Mouse (Mus musculus) heart, embryonic 16.5 days (tissue): ENCODE measurements around the gene Ano6. TPM values are rescaled to one million over a fixed set of nuclear protein-coding genes. Genes with fewer than 3 reads are reported as not detected.
A peak's percentile ranks its signal among the peaks of the same experiment; 100 is the strongest.

ENCODE experiments used
- ATAC-seq: fragments of 200-750 bp; cut with Nextera tagmentation; replicated peaks from 2 replicates; pipeline ENCODE4 v1.8.0; 2017; ENCODE audit warnings: moderate number of reproducible peaks; ENCODE audit not compliant: insufficient read depth, low FRiP score; ENCODE audit errors: extremely low read depth
- H3K27ac ChIP-seq: fragments of 300-500 bp; sonication (generic); 2 replicates; pipeline ENCODE4 v1.5.1; 2014; ENCODE audit warnings: mild to moderate bottlenecking, low read length, control low read depth, moderate library complexity
- H3K27me3 ChIP-seq: fragments of 300-500 bp; sonication (generic); 2 replicates; pipeline ENCODE4 v1.6.1; 2014; ENCODE audit warnings: low read length, mixed read lengths; ENCODE audit not compliant: control insufficient read depth, insufficient read depth
- H3K36me3 ChIP-seq: fragments of 300-500 bp; sonication (generic); 2 replicates; pipeline ENCODE4 v1.6.1; 2014; ENCODE audit not compliant: control insufficient read depth, insufficient read depth
- H3K4me1 ChIP-seq: fragments of 300-500 bp; sonication (generic); 2 replicates; pipeline ENCODE4 v1.6.1; 2014; ENCODE audit warnings: low read length, mixed read lengths; ENCODE audit not compliant: control insufficient read depth, insufficient read depth
- H3K4me2 ChIP-seq: fragments of 300-500 bp; sonication (generic); 2 replicates; pipeline ENCODE4 v1.6.1; 2014; ENCODE audit warnings: low read depth, mild to moderate bottlenecking, control low read depth, low read length
- H3K4me3 ChIP-seq: fragments of 300-500 bp; sonication (generic); 2 replicates; pipeline ENCODE4 v1.5.1; 2014; ENCODE audit warnings: mild to moderate bottlenecking, control low read depth, low read length
- H3K9ac ChIP-seq: fragments of 300-500 bp; sonication (generic); 2 replicates; pipeline ENCODE4 v1.6.1; 2014; ENCODE audit warnings: low read length, control low read depth
- H3K9me3 ChIP-seq: fragments of 300-500 bp; sonication (generic); replicated peaks from 2 replicates; pipeline ENCODE4 v1.6.1; 2016; ENCODE audit warnings: low read length; ENCODE audit not compliant: control insufficient read depth
- WGBS: fragments of 180-500 bp; shearing (Covaris S2); extraction: QIAGEN DNeasy Blood & Tissue Kit; methylation state at CpG from one replicate; pipeline ENCODE4 v1.1.7; 2014; 5-methylcytosine and 5-hydroxymethylcytosine counted together
- polyA plus RNA-seq: library from polyadenylated mRNA; unstranded; fragments of >200 nt; fragmentation: Nextera tagmentation; extraction: Ambion mirVana; gene quantifications from 2 replicates; pipeline ENCODE4 v1.2.1, GENCODE M21; 2015

Ano6 gene
- polyA plus RNA-seq, 1 experiment from 2014 or later: 34.4 TPM

GRCm38 (mm10) chr15:95890368-95890767 is 99.7 kb downstream of the Ano6 start:
- no peak overlapping the region for H3K27ac ChIP-seq
- H3K36me3 ChIP-seq: peaks cover 12% of the 10 kb centered on the region; the same call in 1 of the 2 replicates
- H3K9me3 ChIP-seq: 0 out of 2 replicates have a peak, but pooled peaks cover 3% of the 10 kb centered on the region
- H3K4me3 ChIP-seq: no peak overlapping the region
- H3K9ac ChIP-seq: no peak overlapping the region
- 87% methylated on average over 5 of the region's 5 CpGs for WGBS
- H3K4me2 ChIP-seq: no peak overlapping the region
- no peak for ATAC-seq
- no peaks in the 10 kb centered on the region for H3K27me3 ChIP-seq
- peaks cover 29% of the 10 kb centered on the region for H3K4me1 ChIP-seq

- H3K9me3 ChIP-seq: 0 out of 2 replicates have a peak, but pooled peaks cover 3% of the 10 kb centered on the region
- H3K4me3 ChIP-seq: no peak overlapping the region
- H3K27ac ChIP-seq: no peak overlapping the region
- no peak overlapping the region for H3K4me2 ChIP-seq
- WGBS: 78% methylated on average over 4 of the region's 4 CpGs
- no peak overlapping the region for H3K9ac ChIP-seq
- ATAC-seq: no peak
- H3K36me3 ChIP-seq: peaks cover 16% of the 10 kb centered on the region; the same call in 1 of the 2 replicates
- peaks cover 14% of the 10 kb centered on the region for H3K4me1 ChIP-seq
- H3K27me3 ChIP-seq: no peaks in the 10 kb centered on the region
These were observed 101.5 kb downstream of the Ano6 start for GRCm38 (mm10) chr15:95892171-95892570.

- Histone ChIP-seq H3K4me3 (no peak overlapping the region), H3K9me3 (0 out of 2 replicates have a peak, but pooled peaks cover 3% of the 10 kb centered on the region), H3K27me3 (no peaks in the 10 kb centered on the region), H3K27ac (no peak overlapping the region), H3K4me2 (no peak overlapping the region), H3K9ac (no peak overlapping the region), H3K4me1 (peaks cover 8% of the 10 kb centered on the region; the same call in 1 of the 2 replicates), H3K36me3 (peaks cover 16% of the 10 kb centered on the region; the same call in 1 of the 2 replicates)
- 82% methylated on average over 10 of the region's 10 CpGs for WGBS
- no peak for ATAC-seq
These were observed 102.3 kb downstream of the Ano6 start for GRCm38 (mm10) chr15:95892929-95893328.

GRCm38 (mm10) chr15:95895699-95896098 is 105.1 kb downstream of the Ano6 start:
- 95% methylated on average over 7 of the region's 7 CpGs for WGBS
- peaks cover 12% of the 10 kb centered on the region; the same call in 1 of the 2 replicates for H3K36me3 ChIP-seq
- no peaks in the 10 kb centered on the region for H3K27me3 ChIP-seq
- H3K4me1 ChIP-seq: no peaks in the 10 kb centered on the region
- no peak for ATAC-seq
- no peaks in the 10 kb centered on the region for H3K9me3 ChIP-seq
- no peak overlapping the region for H3K4me3 ChIP-seq
- no peak overlapping the region for H3K27ac ChIP-seq
- H3K4me2 ChIP-seq: no peak overlapping the region
- H3K9ac ChIP-seq: no peak overlapping the region

- H3K27me3 ChIP-seq: no peaks in the 10 kb centered on the region
- H3K9me3 ChIP-seq: no peaks in the 10 kb centered on the region
- no peak overlapping the region for H3K27ac ChIP-seq
- 82% methylated on average over 12 of the region's 12 CpGs for WGBS
- no peak for ATAC-seq
- H3K9ac ChIP-seq: no peak overlapping the region
- H3K4me2 ChIP-seq: no peak overlapping the region
- peaks cover 6% of the 10 kb centered on the region for H3K4me1 ChIP-seq
- peaks cover 12% of the 10 kb centered on the region; the same call in 1 of the 2 replicates for H3K36me3 ChIP-seq
- H3K4me3 ChIP-seq: no peak overlapping the region
These were observed 107.0 kb downstream of the Ano6 start for GRCm38 (mm10) chr15:95897653-95898052.

GRCm38 (mm10) chr15:95898438-95898837 is 107.8 kb downstream of the Ano6 start:
- 89% methylated on average over 6 of the region's 6 CpGs for WGBS
- Histone ChIP-seq H3K9ac (no peak overlapping the region), H3K9me3 (no peaks in the 10 kb centered on the region), H3K4me3 (no peak overlapping the region), H3K27ac (no peak overlapping the region), H3K4me2 (no peak overlapping the region), H3K27me3 (no peaks in the 10 kb centered on the region), H3K4me1 (peaks cover 9% of the 10 kb centered on the region), H3K36me3 (peaks cover 12% of the 10 kb centered on the region; the same call in 1 of the 2 replicates)
- no peak for ATAC-seq

GRCm38 (mm10) chr15:95902396-95902795 is 111.8 kb downstream of the Ano6 start:
- Histone ChIP-seq H3K4me3 (no peak overlapping the region), H3K27me3 (no peaks in the 10 kb centered on the region), H3K27ac (no peak overlapping the region), H3K9me3 (no peaks in the 10 kb centered on the region), H3K4me1 (peaks cover 20% of the 10 kb centered on the region), H3K36me3 (no peaks in the 10 kb centered on the region), H3K9ac (no peak overlapping the region), H3K4me2 (no peak overlapping the region)
- no peak for ATAC-seq
- WGBS: 42% methylated on average over 5 of the region's 5 CpGs

- no peak overlapping the region for H3K4me3 ChIP-seq
- no peak overlapping the region for H3K9ac ChIP-seq
- H3K27me3 ChIP-seq: no peaks in the 10 kb centered on the region
- H3K9me3 ChIP-seq: no peaks in the 10 kb centered on the region
- H3K27ac ChIP-seq: no peak overlapping the region
- peaks cover 23% of the 10 kb centered on the region for H3K4me1 ChIP-seq
- no peak overlapping the region for H3K4me2 ChIP-seq
- no peak for ATAC-seq
- WGBS: 69% methylated on average over 14 of the region's 14 CpGs
- no peaks in the 10 kb centered on the region for H3K36me3 ChIP-seq
These were observed 113.6 kb downstream of the Ano6 start for GRCm38 (mm10) chr15:95904247-95904646.

GRCm38 (mm10) chr15:95906017-95906749 is 115.5 kb downstream of the Ano6 start:
- H3K27me3 ChIP-seq: no peaks in the 10 kb centered on the region
- no peaks in the 10 kb centered on the region for H3K9me3 ChIP-seq
- peak; percentile 61 for ATAC-seq
- WGBS: 61% methylated on average over 7 of the region's 7 CpGs
- peaks cover 23% of the 10 kb centered on the region for H3K4me1 ChIP-seq
- H3K4me2 ChIP-seq: no peak overlapping the region
- H3K27ac ChIP-seq: peak overlapping the region; percentile 61
- H3K4me3 ChIP-seq: no peak overlapping the region
- no peak overlapping the region for H3K9ac ChIP-seq
- H3K36me3 ChIP-seq: no peaks in the 10 kb centered on the region
